ENCODE assay signal across 11 mouse cellular contexts in genomic region chr3:93442030-93442429, GRCm38 (mm10). TPM values are rescaled to one million over a fixed set of nuclear protein-coding genes. Genes with fewer than 3 reads are reported as not detected.
DNase-seq lines count a peak whose midpoint lies in the region; ATAC-seq and TF ChIP-seq lines count a peak whose summit lies in the region.
"Had no signal": no experiment of that assay in that cellular context is flagged by ENCODE, and none has a peak within 500 bp of the region (broad histone marks: within the 10 kb centered on the region; RNA-seq: fewer than 3 reads in every experiment).

Gene Tchh (plus strand): TSS chr3:93442330.

- H3K36me3 ChIP-seq in lung, embryonic 14.5 days (ENCODE audit: insufficient read depth) = no peaks in the 10 kb centered on the region
- H3K36me3 ChIP-seq in forebrain, embryonic 16.5 days (ENCODE audit: control insufficient read depth, insufficient read depth) = no peaks in the 10 kb centered on the region
- no peaks in the 10 kb centered on the region for H3K36me3 ChIP-seq in limb, embryonic 12.5 days
- H3K36me3 ChIP-seq in stomach, embryonic 14.5 days (ENCODE audit: control insufficient read depth, insufficient read depth, low read length) = no peaks in the 10 kb centered on the region

- no peak within 1 kb of the TSS for H3K9ac ChIP-seq in lung, embryonic 14.5 days
- no peak within 1 kb of the TSS for H3K9ac ChIP-seq in forebrain, embryonic 16.5 days (replicated peaks; ENCODE audit: low read depth, low read length)
- no peak within 1 kb of the TSS for H3K9ac ChIP-seq in limb, embryonic 12.5 days (replicated peaks)
- H3K9ac ChIP-seq in stomach, embryonic 14.5 days (replicated peaks; ENCODE audit: low read depth, low read length) = no peak within 1 kb of the TSS

- WGBS in lung, embryonic 14.5 days = 78% methylated on average over 1 of the region's 1 CpGs
- WGBS in forebrain, embryonic 16.5 days = 95% methylated on average over 1 of the region's 1 CpGs
- 87% methylated on average over 1 of the region's 1 CpGs for WGBS in limb, embryonic 12.5 days
- WGBS in stomach, embryonic 14.5 days = 83% methylated on average over 1 of the region's 1 CpGs

- H3K4me2 ChIP-seq in lung, embryonic 14.5 days = peak within 1 kb of the TSS; percentile 87
- peak within 1 kb of the TSS; percentile 95 for H3K4me2 ChIP-seq in forebrain, embryonic 16.5 days (ENCODE audit: low read length)
- peak within 1 kb of the TSS; percentile 88 for H3K4me2 ChIP-seq in limb, embryonic 12.5 days
- H3K4me2 ChIP-seq in stomach, embryonic 14.5 days (replicated peaks; ENCODE audit: low read depth, low read length) = peak within 1 kb of the TSS; percentile 78

- H3K4me1 ChIP-seq in lung, embryonic 14.5 days (ENCODE audit: insufficient read depth) = no peaks in the 10 kb centered on the region
- H3K4me1 ChIP-seq in forebrain, embryonic 16.5 days (replicated peaks; ENCODE audit: control insufficient read depth, insufficient read depth, low read length) = peaks cover 20% of the 10 kb centered on the region
- peaks cover 18% of the 10 kb centered on the region; the same call in 1 of the 2 replicates for H3K4me1 ChIP-seq in limb, embryonic 12.5 days (replicated peaks)
- H3K4me1 ChIP-seq in stomach, embryonic 14.5 days (ENCODE audit: control insufficient read depth, insufficient read depth, low read length) = 0 out of 2 replicates have a peak, but pooled peaks cover 2% of the 10 kb centered on the region

- DNase-seq in lung, embryonic 14.5 days = no peak
- no peak for DNase-seq in lung, adult 18-20 months
- no peak for DNase-seq in cerebellum, postnatal 14 days
- no peak for DNase-seq in natural killer cell, adult 2 months (ENCODE audit: low spot score in 2 of 2)
- DNase-seq: adrenal gland, postnatal 14 days; cerebellum, adult 9-10 months; layer of hippocampus, adult 9-11 months had no signal

- H3K9me3 ChIP-seq in lung, embryonic 14.5 days (ENCODE audit: low read depth, low read length) = no peaks in the 10 kb centered on the region
- no peaks in the 10 kb centered on the region for H3K9me3 ChIP-seq in forebrain, embryonic 16.5 days (ENCODE audit: control insufficient read depth, low read length)
- H3K9me3 ChIP-seq in limb, embryonic 12.5 days = no peaks in the 10 kb centered on the region
- H3K9me3 ChIP-seq in stomach, embryonic 14.5 days (ENCODE audit: control insufficient read depth, low read depth, low read length) = no peaks in the 10 kb centered on the region

- H3K4me3 ChIP-seq in lung, embryonic 14.5 days (ENCODE audit: low read depth, low read length) = peak within 1 kb of the TSS; percentile 49
- no peak within 1 kb of the TSS; the same call in 1 of the 2 replicates for H3K4me3 ChIP-seq in forebrain, embryonic 16.5 days (replicated peaks; ENCODE audit: low read length)
- peak within 1 kb of the TSS; percentile 59; the same call in 1 of the 2 replicates for H3K4me3 ChIP-seq in limb, embryonic 12.5 days (replicated peaks)
- H3K4me3 ChIP-seq in stomach, embryonic 14.5 days (ENCODE audit: low read depth, low read length) = no peak within 1 kb of the TSS

- no peak for TF ChIP-seq CTCF in lung, embryonic 14.5 days (IDR thresholded peaks at IDR 0.05; ENCODE audit: low read depth)

- H3K27me3 ChIP-seq in lung, embryonic 14.5 days (ENCODE audit: insufficient read depth, low read length) = peaks cover 29% of the 10 kb centered on the region
- peaks cover 32% of the 10 kb centered on the region for H3K27me3 ChIP-seq in forebrain, embryonic 16.5 days (replicated peaks; ENCODE audit: control insufficient read depth, insufficient read depth, low read length)
- peaks cover 50% of the 10 kb centered on the region for H3K27me3 ChIP-seq in limb, embryonic 12.5 days
- H3K27me3 ChIP-seq in stomach, embryonic 14.5 days (ENCODE audit: control insufficient read depth, insufficient read depth, low read length) = 0 out of 2 replicates have a peak, but pooled peaks cover 6% of the 10 kb centered on the region

- no peak within 1 kb of the TSS for H3K27ac ChIP-seq in lung, embryonic 14.5 days (ENCODE audit: low read depth)
- H3K27ac ChIP-seq in forebrain, embryonic 16.5 days (ENCODE audit: low read length) = no peak within 1 kb of the TSS
- H3K27ac ChIP-seq in limb, embryonic 12.5 days = no peak within 1 kb of the TSS
- H3K27ac ChIP-seq in stomach, embryonic 14.5 days (ENCODE audit: low read length) = no peak within 1 kb of the TSS
- H3K27ac ChIP-seq: macrophage had no signal

- ATAC-seq in lung, embryonic 14.5 days (ENCODE audit: insufficient read depth) = no peak
- no peak for ATAC-seq in forebrain, embryonic 16.5 days
- no peak for ATAC-seq in limb, embryonic 12.5 days (ENCODE audit: insufficient number of reproducible peaks, insufficient read depth, low FRiP score, low TSS enrichment, low read depth)
- ATAC-seq in stomach, embryonic 14.5 days (ENCODE audit: insufficient number of reproducible peaks, insufficient read depth, low FRiP score, low read depth) = no peak

RNA-seq across cellular contexts. Expression of gene Tchh, which starts in this region (rescaled TPM):
- polyA plus RNA-seq in lung, embryonic 14.5 days (2014; fragmentation: Nextera tagmentation; extraction: Ambion mirVana) = 1.4 and 1.9 TPM in 2 replicates
- 0.48 and 0.90 TPM in 2 replicates for polyA plus RNA-seq in forebrain, embryonic 16.5 days (2015; fragmentation: Nextera tagmentation; extraction: Ambion mirVana)
- 0.58 and 0.71 TPM in 2 replicates for polyA plus RNA-seq in limb, embryonic 12.5 days (2016; fragmentation: Nextera tagmentation; extraction: Ambion mirVana)
- polyA plus RNA-seq in stomach, embryonic 14.5 days (2014; fragmentation: Nextera tagmentation; extraction: Ambion mirVana) = 1.3 and 1.5 TPM in 2 replicates

Comparison
In these comparisons a context has a peak if more than half of its experiments do, and no peak if none do; other contexts are left out.
1. H3K4me3 ChIP-seq: peak in lung, embryonic 14.5 days (single experiment) and limb, embryonic 12.5 days (single experiment); none in forebrain, embryonic 16.5 days (single experiment) and stomach, embryonic 14.5 days (single experiment).
2. Peak in every context shown above with its lines, with median percentiles within 50 percentile points of each other: H3K4me2 ChIP-seq.